Mouse (Mus musculus) neural tube, embryonic 14.5 days (tissue): ENCODE measurements at regions not wholly inside any gene's neighbourhood (a gene's known extent, or its start where the extent isn't known, plus 50 kb on each side); places are given as distances from the start of the nearest gene placed in this dataset.
"Not testable (repeated sequence)": the region's sequence is repeated elsewhere in the genome, so short reads cannot be mapped to it uniquely, and the experiment has no call there.

ENCODE experiments used
- ATAC-seq: fragments of 200-750 bp; cut with Nextera tagmentation; 2 replicates; pipeline ENCODE4 v1.8.0; 2017; ENCODE audit warnings: low read depth, mild to moderate bottlenecking, moderate TSS enrichment, moderate library complexity
- H3K27ac ChIP-seq: fragments of 300-500 bp; sonication (generic); 2 replicates; pipeline ENCODE4 v1.5.1; 2014; ENCODE audit warnings: low read depth, mild to moderate bottlenecking, control low read depth, low read length, moderate library complexity, mixed read lengths
- H3K27me3 ChIP-seq: fragments of 300-500 bp; sonication (generic); 2 replicates; pipeline ENCODE4 v1.6.1; 2014; ENCODE audit warnings: low read length; ENCODE audit not compliant: control insufficient read depth, insufficient read depth
- H3K36me3 ChIP-seq: fragments of 300-500 bp; sonication (generic); 2 replicates; pipeline ENCODE4 v1.6.1; 2014; ENCODE audit warnings: low read length, mixed read lengths; ENCODE audit not compliant: control insufficient read depth, insufficient read depth
- H3K4me1 ChIP-seq: fragments of 300-500 bp; sonication (generic); 2 replicates; pipeline ENCODE4 v1.6.1; 2014; ENCODE audit warnings: low read length; ENCODE audit not compliant: control insufficient read depth, insufficient read depth
- H3K4me2 ChIP-seq: fragments of 300-500 bp; sonication (generic); 2 replicates; pipeline ENCODE4 v1.6.1; 2014; ENCODE audit warnings: mild to moderate bottlenecking, low read depth, low read length, control low read depth
- H3K4me3 ChIP-seq: fragments of 300-500 bp; sonication (generic); 2 replicates; pipeline ENCODE4 v1.5.1; 2014; ENCODE audit warnings: low read depth, low read length, control low read depth, mixed read lengths
- H3K9ac ChIP-seq: fragments of 300-500 bp; sonication (generic); replicated peaks from 2 replicates; pipeline ENCODE4 v1.6.1; 2014; ENCODE audit warnings: low read depth, mild to moderate bottlenecking, control low read depth, low read length, mixed read lengths
- H3K9me3 ChIP-seq: fragments of 300-500 bp; sonication (generic); 2 replicates; pipeline ENCODE4 v1.6.1; 2016; ENCODE audit warnings: low read length; ENCODE audit not compliant: control insufficient read depth
- WGBS: fragments of 180-500 bp; shearing (Covaris S2); extraction: QIAGEN DNeasy Blood & Tissue Kit; methylation state at CpG from one replicate; pipeline ENCODE4 v1.1.7; 2014; 5-methylcytosine and 5-hydroxymethylcytosine counted together

- Histone ChIP-seq H3K4me2 (no peak overlapping the region), H3K9ac (no peak overlapping the region), H3K36me3 (no peaks in the 10 kb centered on the region), H3K9me3 (no peaks in the 10 kb centered on the region), H3K4me3 (no peak overlapping the region), H3K27ac (no peak overlapping the region), H3K4me1 (no peaks in the 10 kb centered on the region), H3K27me3 (no peaks in the 10 kb centered on the region)
- ATAC-seq = no peak
- WGBS = 21% methylated on average over 1 of the region's 1 CpGs
These were observed 1078.0 kb upstream of the Sel1l start for GRCm38 (mm10) chr12:92926942-92927341.

- Histone ChIP-seq H3K9ac (no peak overlapping the region), H3K4me2 (no peak overlapping the region), H3K36me3 (no peaks in the 10 kb centered on the region), H3K9me3 (no peaks in the 10 kb centered on the region), H3K27me3 (no peaks in the 10 kb centered on the region), H3K4me1 (no peaks in the 10 kb centered on the region), H3K4me3 (no peak overlapping the region), H3K27ac (no peak overlapping the region)
- no peak for ATAC-seq
- 78% methylated on average over 3 of the region's 3 CpGs for WGBS
These were observed 1071.0 kb upstream of the Sel1l start for GRCm38 (mm10) chr12:92919920-92920319.

- H3K4me2 ChIP-seq = no peak overlapping the region
- 84% methylated on average over 3 of the region's 3 CpGs for WGBS
- no peak overlapping the region for H3K4me3 ChIP-seq
- no peaks in the 10 kb centered on the region for H3K36me3 ChIP-seq
- no peaks in the 10 kb centered on the region for H3K4me1 ChIP-seq
- no peaks in the 10 kb centered on the region for H3K9me3 ChIP-seq
- H3K9ac ChIP-seq = no peak overlapping the region
- no peak for ATAC-seq
- no peaks in the 10 kb centered on the region for H3K27me3 ChIP-seq
- no peak overlapping the region for H3K27ac ChIP-seq
These were observed 1067.3 kb upstream of the Sel1l start for GRCm38 (mm10) chr12:92916267-92916666.

DNA sequence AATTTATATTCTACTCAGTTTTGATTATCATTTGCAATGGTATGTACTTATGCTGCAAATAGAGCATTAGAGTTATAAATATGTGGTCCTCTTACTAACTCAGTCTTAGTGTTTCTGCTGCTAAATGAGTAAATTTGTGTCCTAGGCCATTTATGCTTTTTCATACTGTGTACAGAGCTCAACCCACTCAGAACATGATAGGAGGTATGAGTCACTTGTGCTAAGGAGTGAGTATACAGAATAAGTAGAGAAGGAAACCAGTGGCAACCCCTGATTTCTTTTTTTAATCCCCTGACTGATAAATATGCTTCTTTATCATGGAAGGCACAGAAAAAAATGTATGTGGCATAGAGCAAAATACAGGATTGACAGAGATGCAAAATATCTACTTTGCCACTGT, 1066.8 kb upstream of the Sel1l start:
- H3K4me2 ChIP-seq = no peak overlapping the region
- no peak for ATAC-seq
- H3K4me1 ChIP-seq = no peaks in the 10 kb centered on the region
- no peak overlapping the region for H3K4me3 ChIP-seq
- H3K9ac ChIP-seq = no peak overlapping the region
- H3K36me3 ChIP-seq = no peaks in the 10 kb centered on the region
- no peaks in the 10 kb centered on the region for H3K27me3 ChIP-seq
- no peak overlapping the region for H3K27ac ChIP-seq
- H3K9me3 ChIP-seq = no peaks in the 10 kb centered on the region

DNA sequence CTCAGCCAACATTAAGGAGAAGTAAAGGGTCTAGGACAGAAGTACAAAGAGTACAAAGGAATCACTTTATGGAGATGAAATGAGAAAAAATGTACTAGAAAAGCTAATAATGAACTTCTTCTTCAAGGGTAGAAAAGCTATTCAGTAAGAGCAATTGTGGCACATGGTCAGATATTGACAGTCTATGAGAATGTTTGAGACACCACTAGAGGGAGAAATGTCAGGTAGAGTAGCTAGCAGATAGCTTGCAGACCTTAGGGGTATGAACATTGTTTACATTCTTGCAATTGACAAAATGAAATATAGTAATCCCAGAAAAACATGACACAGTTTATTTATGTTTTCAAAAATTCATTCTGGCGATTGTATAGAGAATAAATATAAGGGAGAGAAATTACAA, 1066.2 kb upstream of the Sel1l start:
- 94% methylated on average over 1 of the region's 1 CpGs for WGBS
- no peak for ATAC-seq
- Histone ChIP-seq H3K4me3 (no peak overlapping the region), H3K27me3 (no peaks in the 10 kb centered on the region), H3K4me2 (no peak overlapping the region), H3K9me3 (no peaks in the 10 kb centered on the region), H3K27ac (no peak overlapping the region), H3K36me3 (no peaks in the 10 kb centered on the region), H3K4me1 (no peaks in the 10 kb centered on the region), H3K9ac (no peak overlapping the region)

GRCm38 (mm10) chr12:92904382-92904781, 1055.4 kb upstream of the Sel1l start:
- 93% methylated on average over 2 of the region's 2 CpGs for WGBS
- H3K9ac ChIP-seq = no peak overlapping the region
- H3K27ac ChIP-seq = no peak overlapping the region
- no peaks in the 10 kb centered on the region for H3K27me3 ChIP-seq
- no peaks in the 10 kb centered on the region for H3K36me3 ChIP-seq
- no peak for ATAC-seq
- no peak overlapping the region for H3K4me2 ChIP-seq
- no peaks in the 10 kb centered on the region for H3K9me3 ChIP-seq
- no peaks in the 10 kb centered on the region for H3K4me1 ChIP-seq
- H3K4me3 ChIP-seq = no peak overlapping the region

DNA sequence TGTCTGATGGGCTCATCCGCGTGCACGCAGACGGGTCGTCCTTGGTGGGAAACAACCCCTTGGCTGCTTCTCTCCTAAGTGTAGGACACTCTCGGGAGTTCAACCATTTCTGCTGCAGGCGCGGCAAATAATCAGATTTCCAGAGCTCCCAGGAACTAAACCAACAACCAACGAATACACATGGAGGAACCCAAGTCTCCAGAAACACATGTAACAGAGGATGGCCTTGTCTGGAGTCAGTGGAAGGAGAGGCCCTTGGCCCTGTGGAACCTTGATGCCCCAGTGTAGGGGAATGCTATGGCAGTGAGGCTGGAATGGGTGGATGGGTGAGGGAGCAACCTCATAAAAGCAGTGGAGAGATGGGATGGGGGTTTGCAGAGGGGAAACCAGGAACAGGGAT, 1043.4 kb upstream of the Sel1l start:
- no peak for ATAC-seq
- Histone ChIP-seq H3K4me3 (no peak overlapping the region), H3K36me3 (no peaks in the 10 kb centered on the region), H3K27ac (no peak overlapping the region), H3K9ac (no peak overlapping the region), H3K4me1 (no peaks in the 10 kb centered on the region), H3K4me2 (no peak overlapping the region), H3K27me3 (no peaks in the 10 kb centered on the region), H3K9me3 (no peaks in the 10 kb centered on the region)
- WGBS = 92% methylated on average over 4 of the region's 9 CpGs

DNA sequence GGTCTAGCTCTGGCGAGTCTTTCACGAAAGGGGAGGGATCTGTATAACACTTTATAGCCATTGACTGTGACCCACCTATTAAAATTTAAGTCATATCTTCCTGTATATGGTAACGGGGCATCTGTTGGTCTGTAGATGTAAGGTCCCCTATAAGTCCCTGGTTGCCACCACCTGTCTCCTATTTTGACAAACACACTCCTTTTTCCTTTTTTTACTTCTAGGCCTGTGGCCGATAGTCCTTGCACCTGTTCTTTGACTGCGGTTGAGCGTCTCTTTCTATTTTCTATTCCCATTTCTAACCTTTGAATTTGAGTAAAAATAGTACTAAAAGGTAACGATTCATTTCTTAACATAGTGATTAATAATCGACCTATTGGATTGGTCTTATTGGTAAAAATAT, 1042.7 kb upstream of the Sel1l start:
- H3K9me3 ChIP-seq, H3K9ac ChIP-seq, H3K27ac ChIP-seq, H3K4me3 ChIP-seq, H3K36me3 ChIP-seq, ATAC-seq, H3K4me1 ChIP-seq, H3K27me3 ChIP-seq, H3K4me2 ChIP-seq: not testable (repeated sequence)
- no CpG with 5 or more reads among the region's 8 CpGs for WGBS

DNA sequence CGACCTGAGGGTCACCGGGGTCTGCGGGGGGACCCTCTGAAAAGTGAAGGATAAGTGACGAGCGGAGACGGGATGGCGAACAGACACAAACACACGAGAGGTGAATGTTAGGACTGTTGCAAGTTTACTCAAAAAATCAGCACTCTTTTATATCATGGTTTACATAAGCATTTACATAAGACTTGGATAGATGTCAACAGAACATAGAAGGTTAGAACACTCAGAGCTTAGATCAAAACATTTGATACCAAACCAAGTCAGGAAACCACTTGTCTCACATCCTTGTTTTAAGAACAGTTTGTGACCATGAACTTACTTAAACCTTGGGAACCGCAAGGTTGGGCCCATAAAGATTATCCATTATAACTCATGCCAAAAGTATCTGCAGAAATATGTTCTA, 1042.2 kb upstream of the Sel1l start:
- ATAC-seq, H3K27ac ChIP-seq, H3K36me3 ChIP-seq, H3K4me2 ChIP-seq, H3K27me3 ChIP-seq, H3K4me1 ChIP-seq, H3K9me3 ChIP-seq, H3K4me3 ChIP-seq, H3K9ac ChIP-seq: not testable (repeated sequence)
- WGBS = 88% methylated on average over 4 of the region's 9 CpGs

DNA sequence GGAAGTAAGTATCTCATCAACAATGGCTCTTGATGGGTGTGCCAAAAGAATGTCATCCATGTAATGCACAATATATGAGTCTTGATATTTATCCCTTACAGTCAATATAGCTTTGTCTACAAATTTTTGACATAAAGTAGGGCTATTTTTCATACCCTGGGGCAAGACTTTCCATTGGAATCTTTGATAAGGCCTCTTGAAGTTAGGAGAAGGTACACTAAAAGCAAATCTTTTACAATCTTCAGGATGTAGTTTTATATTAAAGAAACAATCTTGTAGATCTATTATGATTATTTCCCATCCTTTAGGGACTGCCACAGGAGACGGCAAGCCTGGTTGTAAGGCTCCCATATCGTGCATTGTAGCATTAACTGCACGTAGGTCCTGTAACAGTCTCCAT, 1038.8 kb upstream of the Sel1l start:
- Histone ChIP-seq H3K4me2 (no peak overlapping the region), H3K4me3 (no peak overlapping the region), H3K4me1 (no peaks in the 10 kb centered on the region), H3K27me3 (no peaks in the 10 kb centered on the region), H3K9me3 (no peaks in the 10 kb centered on the region), H3K27ac (no peak overlapping the region), H3K36me3 (no peaks in the 10 kb centered on the region), H3K9ac (no peak overlapping the region)
- ATAC-seq = no peak
- 93% methylated on average over 3 of the region's 3 CpGs for WGBS
